Mouse (Mus musculus): ENCODE measurements around the gene Ccdc142. TPM values are rescaled to one million over a fixed set of nuclear protein-coding genes. Genes with fewer than 3 reads are reported as not detected.

The Ccdc142 gene
- total RNA-seq (2021): 1 to 10 TPM; 2.4 to 7.9 TPM
- long read RNA-seq, experiment 1: 0 reads
- long read RNA-seq, experiment 2, partial matches to known transcripts: 0 of 1 reads
- long read RNA-seq, experiment 2, other reads (novel, unspliced or antisense): 0 of 1 reads

DNA sequence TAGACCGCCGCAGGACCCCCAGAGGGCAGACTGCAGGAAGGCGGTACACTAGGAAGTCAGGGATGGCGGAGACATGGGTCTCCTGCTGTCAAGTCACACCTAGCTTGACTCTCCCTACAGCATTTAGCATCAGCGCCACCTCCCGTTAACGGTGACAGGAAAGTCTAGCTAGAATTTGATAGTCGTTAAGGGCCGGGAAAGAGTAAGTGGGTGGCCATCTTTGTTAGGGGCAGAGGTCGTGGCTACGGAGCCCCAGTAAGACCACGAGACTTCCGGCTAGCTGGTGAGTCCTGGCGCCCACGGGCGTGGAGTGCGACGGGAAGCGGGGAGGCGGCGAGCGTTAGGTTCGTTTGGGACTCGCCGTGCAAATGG, at the start of gene Ccdc142, which contains the start of gene Gm42688:
Gene Ccdc142, plus strand, starts transcription at position 286 of the 372 bp plus-strand sequence.
Gene Gm42688, plus strand, starts transcription at position 302 of the 372 bp plus-strand sequence.
- DNase-seq: peak; percentile 92

DNA sequence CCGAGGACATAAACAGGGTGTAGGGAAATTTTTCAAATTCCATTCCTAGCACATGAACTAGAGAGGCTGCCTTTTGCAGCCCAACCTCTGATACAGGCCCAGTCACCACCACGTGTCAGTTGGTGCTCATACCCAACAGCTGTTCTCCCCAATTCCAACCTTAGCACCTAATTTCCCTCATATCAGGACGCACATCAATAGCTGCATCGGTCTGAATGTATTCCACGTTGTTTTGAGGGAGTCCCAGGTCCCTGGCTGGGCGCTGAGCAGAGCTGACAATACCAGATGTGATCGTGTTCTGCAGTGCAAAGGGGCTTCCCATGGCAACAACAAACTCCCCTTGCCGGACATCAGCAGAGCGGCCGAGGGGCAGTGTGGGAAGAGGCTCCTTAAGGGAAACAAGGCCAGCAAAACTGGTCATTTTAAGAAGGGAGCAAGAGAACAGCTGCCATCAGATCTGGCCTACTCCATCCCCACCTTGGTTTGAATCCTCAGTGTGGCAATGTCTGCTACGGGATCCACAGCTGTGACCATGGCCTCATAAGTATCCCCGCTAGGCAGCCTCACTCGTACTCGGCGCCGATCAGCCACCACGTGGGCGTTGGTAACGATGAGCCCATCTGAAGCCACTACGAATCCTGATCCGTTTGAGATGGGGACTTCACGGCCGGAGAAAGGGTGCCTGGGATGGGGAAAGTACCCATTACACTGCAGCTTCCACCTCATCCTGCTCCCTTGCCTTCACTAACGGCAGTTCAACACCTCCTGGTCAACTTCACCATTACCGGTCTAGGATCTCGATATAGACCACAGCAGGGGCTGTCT, 48.1 kb upstream of the Ccdc142 start:
- DNase-seq: peak; percentile 44

DNA sequence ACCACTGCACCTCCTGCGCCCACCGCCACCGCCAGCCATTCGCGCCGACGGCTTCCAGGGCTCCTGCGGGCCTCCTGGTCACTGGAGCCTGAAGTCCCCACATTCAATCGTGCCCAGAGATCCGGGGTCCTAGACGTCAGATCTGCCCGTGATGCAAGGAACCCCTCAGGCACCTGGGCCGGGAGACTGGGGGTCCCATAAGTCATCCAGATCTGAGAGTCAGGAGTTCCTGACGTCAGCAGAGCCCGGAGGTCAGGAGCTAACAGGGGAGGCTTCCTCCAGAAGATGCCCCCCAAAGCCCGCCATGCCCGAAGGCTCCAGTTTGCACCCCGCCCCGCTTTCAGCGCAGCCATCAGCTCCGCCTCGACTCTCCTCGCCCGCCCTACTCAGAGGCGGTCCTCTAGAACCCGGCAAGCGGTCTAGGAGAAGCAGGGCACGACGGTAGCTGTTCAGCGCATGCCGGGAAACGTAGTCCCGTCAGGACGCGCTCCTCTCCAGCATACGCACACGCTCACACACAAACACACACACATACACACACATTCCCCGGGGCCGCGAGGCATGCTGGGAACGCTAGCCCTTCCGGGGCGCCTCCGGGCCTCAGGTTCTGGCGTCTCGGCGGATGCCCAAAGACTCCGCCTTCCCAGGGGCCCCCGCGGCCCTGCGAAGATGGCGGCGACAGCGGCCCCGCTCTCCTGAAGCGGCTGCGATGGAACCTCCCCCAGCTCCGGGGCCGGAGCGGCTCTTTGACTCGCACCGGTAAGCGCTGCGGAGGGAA, 47.1 kb upstream of the Ccdc142 start, which contains the start of gene Aup1:
Gene Aup1, plus strand, starts transcription at position 448 of the 778 bp plus-strand sequence.
- peak; percentile 98 for DNase-seq

DNA sequence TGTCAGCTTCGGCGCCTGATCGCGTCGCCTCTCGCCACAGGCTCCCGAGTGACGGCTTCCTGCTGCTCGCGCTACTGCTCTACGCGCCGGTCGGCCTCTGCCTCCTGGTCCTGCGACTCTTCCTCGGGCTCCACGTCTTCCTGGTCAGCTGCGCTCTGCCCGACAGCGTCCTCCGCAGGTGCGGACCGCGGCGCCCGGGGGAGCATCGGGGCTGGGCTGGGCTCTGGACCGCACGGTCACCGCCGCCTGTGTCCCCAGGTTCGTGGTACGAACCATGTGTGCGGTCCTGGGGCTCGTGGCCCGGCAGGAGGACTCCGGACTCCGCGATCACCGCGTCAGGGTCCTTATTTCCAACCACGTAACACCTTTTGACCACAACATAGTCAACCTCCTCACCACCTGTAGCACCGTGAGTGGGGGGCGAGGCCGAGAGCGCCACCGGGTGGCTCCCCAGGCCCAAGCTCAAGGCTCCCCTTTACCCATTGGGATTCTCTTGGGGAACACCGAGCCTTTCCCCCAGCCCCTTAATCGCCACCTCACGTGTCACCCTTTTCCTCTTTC, 46.5 kb upstream of the Ccdc142 start, which contains the start of gene Htra2:
Gene Htra2, minus strand, starts transcription at position 403 of the 561 bp plus-strand sequence.
- no peak for DNase-seq

DNA sequence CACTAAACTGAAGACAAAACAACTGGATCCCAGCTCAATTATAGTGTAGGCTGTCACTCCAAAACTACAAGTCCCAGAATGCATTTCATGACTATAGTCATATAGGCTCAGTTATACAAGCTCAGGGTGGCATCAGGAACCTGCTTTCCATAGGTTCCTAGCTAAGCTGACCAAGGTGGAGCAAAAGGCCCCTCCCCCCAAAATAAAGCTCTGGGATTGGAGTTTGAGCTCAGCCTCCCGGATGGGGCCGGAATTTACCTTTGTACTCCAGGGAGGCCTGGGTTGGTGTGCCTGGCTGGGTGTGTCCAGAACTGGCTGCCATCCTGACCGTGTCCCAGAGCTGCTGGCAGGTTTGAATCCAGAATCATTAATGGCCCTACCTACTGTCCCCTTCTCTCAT, 43.6 kb upstream of the Ccdc142 start, which contains the start of gene Dqx1:
Gene Dqx1, plus strand, starts transcription at position 55 of the 400 bp plus-strand sequence.
- peak; percentile 38 for DNase-seq

DNA sequence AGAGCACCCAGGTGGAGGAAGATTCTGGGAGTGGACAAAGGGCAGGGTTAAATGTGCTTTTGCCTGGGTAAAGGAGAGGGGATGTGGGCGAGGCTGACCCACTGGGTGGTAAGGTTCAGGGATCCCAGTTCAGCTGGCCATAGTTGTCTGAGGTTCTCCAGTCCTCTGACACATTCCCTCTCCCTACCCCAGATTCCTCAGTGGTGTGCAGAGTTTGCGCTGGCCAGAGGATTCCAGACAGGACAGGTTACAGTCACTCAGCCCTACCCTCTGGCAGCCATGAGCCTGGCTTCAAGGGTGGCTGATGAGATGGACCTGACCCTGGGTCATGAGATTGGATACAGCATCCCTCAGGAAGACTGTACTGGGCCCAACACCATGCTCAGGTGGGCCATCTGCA, 42.7 kb upstream of the Ccdc142 start:
- DNase-seq: no peak

DNA sequence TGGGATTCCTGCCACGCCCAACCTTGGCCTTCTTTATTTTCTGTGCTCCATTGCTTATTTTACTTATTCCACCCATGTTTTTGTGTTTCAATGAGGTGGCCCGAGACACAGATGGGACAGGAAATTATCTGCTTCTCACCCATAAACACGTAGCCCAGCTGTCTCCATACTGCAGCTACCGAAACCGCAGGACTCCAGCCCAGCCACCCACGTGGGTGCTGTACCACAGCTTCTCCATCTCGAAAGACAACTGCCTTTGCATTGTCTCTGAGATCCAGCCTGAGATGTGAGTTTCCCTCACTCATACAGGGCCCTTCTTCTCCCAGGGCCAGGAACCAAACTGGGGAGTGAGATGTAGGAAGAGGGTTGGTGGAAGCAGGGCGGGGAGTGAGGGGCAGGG, 35.4 kb upstream of the Ccdc142 start:
- no peak for DNase-seq

DNA sequence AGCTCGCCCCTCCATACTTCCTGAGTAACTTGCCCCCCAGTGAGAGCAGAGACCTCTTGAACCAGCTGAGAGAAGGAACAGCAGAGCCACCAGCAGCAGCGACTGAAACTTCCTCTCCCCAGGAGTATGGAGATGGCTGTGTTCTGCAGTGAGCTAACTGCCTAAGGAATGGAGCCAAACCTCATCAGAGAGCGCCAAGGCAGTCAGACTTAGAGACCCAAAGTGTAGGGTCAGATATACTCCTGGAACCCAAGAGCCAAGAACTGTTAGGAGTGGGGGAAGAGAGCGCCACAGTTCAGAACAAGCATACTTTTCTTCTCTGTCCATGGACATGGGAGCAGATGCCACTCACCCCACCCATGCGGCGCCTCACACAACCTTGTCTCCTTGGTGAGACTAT, 35.0 kb upstream of the Ccdc142 start:
- DNase-seq: no peak

DNA sequence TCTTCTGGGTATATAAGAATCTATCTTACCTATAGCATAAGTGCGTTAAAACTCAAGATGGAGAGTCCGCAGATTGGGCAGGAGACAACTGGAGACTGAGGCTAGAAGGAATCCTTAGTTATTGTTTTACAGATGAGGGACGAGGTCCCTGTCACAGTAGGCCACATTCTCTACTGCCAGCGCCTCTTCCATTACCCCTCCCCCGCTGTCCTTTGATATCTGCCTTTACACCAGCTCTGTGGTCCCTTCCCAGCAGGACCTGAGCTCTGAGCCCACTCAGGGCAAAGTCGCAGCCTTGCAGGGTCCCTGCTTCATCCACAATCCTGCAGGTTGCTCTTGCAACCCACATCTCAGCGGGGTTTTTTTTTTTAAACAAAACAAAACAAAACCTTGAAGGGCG, 33.2 kb upstream of the Ccdc142 start:
- no peak for DNase-seq

DNA sequence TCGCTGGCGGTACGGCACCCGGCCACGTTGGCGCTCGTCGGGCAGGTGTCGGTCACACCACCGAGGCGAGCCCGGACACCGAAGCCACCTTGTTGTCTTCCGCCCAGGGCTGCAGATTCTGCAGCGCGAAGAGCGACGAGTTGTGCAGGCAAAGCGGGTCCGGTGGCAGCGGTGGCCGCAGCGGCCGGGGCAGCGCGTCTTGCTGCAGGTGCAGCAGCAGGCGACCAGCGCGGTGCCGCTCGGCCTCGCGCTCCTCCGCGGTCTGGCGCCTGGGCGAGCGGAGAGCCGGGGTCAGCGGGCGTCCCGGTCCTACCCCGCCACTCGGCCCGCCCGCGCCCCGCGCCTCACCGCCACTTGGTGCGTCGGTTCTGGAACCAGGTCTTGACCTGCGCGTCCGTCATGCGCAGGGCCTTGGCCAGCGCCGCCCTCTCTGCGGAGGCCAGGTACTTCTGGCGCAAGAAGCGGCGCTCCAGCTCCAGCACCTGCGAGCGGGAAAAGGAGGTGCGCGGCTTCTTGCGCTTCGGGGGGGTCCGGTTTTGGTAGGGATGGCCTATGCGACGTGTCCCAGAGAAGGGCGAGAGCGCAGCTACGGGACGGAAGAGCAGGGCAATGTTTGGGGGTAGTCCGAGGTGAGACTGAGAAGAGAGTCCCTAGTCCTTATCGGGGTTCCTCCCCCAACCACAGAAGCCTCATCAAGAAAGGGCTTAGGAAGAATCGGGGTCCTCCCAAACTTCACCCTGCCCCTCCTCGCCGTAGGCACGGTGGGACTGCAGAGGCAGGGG, 32.5 kb upstream of the Ccdc142 start:
- no peak for DNase-seq

DNA sequence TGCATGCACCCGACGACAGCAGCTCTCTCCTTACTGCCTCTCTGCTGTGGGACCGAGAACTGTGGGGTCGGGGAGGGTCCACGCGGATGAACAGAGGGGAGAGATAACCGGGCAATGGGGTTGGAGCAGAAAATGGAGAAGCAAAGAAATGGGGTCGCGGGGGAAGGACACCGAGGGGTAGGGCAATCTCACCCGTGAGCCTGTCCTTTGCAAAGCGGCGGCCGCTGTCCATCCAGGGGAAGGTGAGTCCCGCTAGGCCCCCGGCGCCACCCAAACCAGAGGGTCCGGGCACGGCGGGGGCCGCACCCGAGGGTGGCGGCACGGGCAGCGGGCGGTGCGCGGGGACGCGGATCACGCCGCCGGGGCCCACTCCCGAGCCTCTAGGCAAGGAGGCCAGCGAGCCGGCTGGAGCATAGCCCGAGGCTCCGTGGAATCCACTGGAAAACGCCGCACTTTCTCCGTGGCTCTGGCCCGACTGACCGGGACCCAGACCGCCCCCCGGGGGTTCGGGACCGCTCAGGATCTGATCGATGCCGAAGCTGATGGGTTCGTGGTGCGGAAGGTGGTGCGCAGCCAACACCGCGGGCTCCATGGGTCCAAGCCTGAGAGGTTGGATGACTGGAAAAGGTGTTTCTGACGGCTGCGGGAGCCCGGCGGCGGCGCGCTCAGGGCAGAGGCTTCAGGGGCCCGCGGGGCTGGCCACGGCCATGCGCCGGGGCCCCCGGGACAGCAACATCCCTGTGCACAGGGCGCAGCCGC, 31.7 kb upstream of the Ccdc142 start:
- no peak for DNase-seq

DNA sequence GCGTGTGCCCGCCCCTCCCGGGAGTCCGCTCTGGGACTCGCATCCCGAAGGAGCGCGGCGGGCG, 31.3 kb upstream of the Ccdc142 start, which contains the start of gene Tlx2:
Gene Tlx2, minus strand, starts transcription at position 47 of the 64 bp plus-strand sequence.
- no peak for DNase-seq

DNA sequence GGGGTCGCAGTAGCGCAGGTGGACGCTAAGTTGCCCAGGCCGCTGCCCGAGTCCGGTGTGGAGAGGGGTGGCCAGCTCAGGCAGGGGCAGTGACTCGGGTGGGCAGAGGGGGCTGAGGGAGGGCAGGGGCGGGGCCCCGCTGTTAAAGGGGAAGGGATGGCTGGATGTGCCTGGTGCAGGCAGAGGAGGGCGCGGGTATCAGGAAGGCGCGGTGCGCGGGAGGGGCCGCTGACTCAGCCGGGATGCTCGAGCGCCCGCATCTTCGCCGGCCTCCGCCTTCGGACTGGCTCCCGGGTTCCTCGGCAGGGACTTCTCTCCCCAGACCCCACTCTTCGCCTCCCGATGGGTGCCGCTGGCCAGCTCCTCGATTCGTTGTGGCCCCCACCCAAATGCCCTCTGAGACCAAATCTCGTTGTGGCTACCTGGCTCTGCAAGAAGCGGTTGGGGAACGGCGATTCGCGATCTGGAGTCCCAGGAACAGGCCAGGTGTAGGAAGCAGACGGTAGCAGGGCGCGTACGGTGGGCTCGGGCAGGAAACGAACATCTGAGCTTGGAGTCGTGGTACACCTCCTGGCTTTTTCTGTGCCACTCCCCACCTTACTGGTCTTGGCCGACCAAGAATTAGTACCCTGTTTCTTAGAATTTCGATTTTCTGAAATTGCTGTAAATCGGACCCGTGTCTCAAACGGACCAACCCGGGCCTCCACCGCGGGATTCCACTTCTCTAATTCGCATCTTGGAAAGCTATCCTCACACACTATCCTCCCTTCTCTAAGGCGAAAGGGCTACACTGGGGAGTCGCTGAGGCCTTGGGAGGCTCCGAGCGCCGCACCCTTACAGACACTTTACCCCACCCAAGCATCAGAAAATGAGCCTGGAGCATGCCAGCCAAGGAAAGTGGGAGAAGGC, 30.8 kb upstream of the Ccdc142 start:
- peak; percentile 54 for DNase-seq

DNA sequence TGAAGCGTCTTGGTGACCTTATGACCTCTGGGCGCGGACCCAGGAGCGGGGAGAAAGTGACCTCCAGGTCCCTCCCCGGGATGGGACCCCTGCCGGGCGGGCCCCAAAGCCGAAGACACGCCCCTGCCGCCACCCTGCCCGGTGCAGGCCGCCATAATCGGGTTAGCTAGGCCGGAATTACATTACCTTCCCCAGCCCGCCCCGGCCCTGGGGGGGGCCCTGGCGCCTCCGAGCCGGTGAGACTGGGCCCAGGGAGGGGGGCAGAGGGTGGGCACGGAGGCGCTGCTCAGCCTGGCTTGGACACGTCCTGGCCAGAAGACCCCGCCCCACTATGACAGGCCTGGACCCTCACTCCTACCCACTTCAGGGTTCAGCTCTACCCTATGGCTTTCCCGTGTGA, 30.2 kb upstream of the Ccdc142 start:
- DNase-seq: peak; percentile 55

DNA sequence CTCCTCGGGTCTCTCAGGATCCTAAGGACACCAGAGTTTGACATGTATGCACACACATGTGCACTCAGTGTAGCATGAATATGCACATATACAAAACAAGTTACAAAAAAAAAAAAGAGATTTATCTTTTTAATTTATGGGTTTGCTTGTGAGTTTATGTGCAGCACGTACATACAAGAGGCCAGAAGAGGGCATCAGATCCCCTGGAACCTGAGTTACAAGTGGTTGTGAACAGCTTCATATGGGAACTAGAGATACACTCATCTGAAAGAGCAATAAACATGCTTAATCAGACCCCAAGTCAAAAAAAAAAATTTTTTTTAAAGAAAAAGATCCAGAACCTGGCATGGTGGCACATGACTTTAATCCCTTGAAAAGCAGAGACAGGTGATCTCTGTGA, 26.4 kb upstream of the Ccdc142 start:
- DNase-seq: no peak

DNA sequence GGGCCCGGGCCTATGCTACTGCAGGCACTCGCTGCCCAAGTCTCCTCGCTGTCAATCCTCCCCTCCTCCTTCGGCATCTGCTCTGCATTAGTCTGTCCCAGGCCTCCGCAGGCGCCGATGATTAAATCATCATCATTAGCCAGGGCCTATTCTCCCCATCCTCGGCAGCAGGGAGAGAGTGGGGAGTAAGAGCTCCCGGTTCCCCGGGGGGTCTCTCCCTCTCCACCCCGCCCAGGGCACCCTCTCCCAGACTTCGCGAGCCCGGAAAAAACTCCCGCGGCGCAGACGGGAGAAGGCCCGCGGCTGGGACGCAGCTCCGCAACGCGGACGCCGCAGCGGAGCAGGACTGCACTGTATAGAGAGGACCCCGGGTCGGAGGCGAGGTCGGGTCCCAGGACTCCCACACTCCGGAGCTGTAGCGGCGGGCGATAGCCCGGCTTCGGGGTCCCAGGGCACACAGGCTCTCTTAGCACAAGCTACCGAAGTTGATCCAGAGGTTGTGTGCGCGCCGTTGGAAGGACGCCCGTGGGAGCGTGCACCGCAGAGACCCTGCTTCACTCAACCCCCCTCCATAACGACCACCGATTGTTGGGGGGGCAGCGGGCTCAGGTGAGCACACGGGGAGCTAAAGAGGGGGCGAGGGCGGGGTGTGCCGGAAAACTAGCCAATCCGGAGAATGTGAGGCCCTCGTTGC, 23.6 kb upstream of the Ccdc142 start, which contains the start of gene Pcgf1:
Gene Pcgf1, plus strand, starts transcription at position 240 of the 694 bp plus-strand sequence.
- peak; percentile 63 for DNase-seq

DNA sequence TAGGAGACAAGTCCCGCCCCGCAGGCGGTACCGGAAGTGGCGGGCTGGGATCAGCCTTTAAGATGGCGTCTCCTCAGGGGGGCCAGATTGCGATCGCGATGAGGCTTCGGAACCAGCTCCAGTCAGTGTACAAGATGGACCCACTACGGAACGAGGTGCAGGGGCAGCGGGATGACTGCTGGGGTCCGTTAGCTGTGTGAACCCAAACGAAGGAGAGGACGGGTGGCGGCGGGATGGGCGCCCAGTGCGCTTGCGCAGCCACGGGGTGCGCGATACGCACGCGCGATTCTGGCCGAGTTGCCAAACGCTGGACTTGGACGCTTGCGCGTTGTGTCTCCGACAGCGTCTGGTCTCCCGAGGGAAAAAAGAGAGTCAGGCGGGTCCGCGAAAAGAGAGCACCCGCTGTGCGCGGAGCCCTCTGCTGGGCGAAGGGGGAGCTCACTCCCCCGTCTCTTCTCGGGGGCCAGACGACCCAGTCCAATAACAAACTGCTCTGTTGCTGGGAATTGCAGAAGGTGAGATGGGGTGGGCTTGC, 23.0 kb upstream of the Ccdc142 start:
- DNase-seq: peak; percentile 99

DNA sequence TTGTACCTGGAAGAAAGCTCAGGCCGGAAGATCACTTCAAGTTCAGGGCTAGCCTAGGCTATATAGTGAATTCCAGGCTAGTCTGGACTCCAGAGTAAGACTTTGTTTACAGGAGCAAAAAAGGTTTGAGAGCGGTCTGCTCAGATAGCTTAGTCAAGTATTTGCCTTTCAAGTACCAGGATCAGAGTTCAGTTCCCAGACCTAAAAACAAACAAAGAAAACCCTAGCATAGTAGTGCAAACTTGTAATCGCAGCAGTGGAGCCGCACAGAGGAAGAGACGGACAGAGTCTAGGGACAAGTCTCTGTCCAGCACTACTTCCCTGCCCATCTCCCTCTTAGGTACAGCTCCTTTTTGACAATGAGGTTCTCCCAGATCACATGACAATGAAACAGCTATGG, 21.2 kb upstream of the Ccdc142 start:
- no peak for DNase-seq

DNA sequence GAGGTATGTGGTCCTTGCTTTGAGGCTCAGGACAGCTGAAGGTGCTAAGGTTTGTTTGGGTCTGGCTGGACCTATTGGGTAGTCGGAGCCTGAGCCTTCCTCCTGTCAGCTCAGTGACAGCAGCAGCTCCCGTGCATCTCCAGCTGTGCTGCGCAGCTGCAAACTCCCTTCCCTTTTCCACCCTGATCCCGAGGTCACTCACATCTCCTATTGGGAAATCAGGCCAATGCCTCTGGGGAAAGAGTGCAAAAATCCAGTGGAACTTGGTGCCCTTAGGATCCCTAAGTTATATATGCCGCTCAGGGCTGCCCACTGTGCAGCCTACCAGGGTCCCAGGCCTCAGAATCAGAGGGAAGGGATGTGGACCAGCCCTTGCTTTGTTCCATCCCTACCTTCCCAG, 17.9 kb upstream of the Ccdc142 start:
- peak; percentile 49 for DNase-seq
